Mouse (Mus musculus): ENCODE results near the gene Rhd. TPM values are rescaled to one million over a fixed set of nuclear protein-coding genes. Genes with fewer than 3 reads are reported as not detected.
"Not testable (repeated sequence)": the region's sequence is repeated elsewhere in the genome, so short reads cannot be mapped to it uniquely, and the experiment has no call there.

Gene Rhd
- total and polyA plus RNA-seq, 2 experiments from 2014 or later: 0.98 to 1.5 TPM

GRCm38 (mm10) chr4:134892096-134892495, 27.8 kb downstream of the Rhd start:
- Histone ChIP-seq H3K9ac (replicated peaks; ENCODE audit: low read length, poor library complexity, severe bottlenecking) (no peak overlapping the region), H3K27me3 (ENCODE audit: insufficient read depth, low read length) (no peaks in the 10 kb centered on the region), H3K4me3 (ENCODE audit: low read depth, low read length) (no peak overlapping the region), H3K9me3 (ENCODE audit: low read length) (no peaks in the 10 kb centered on the region), H3K36me3 (ENCODE audit: insufficient read depth, low read length) (peaks cover 7% of the 10 kb centered on the region), H3K4me1 (ENCODE audit: insufficient read depth, low read length) (no peaks in the 10 kb centered on the region), H3K4me2 (ENCODE audit: low read depth, low read length, poor library complexity, severe bottlenecking) (no peak overlapping the region), H3K27ac (ENCODE audit: low read depth, low read length) (no peak overlapping the region)
- WGBS: 85% methylated on average over 6 of the region's 6 CpGs
- no peak for TF ChIP-seq CTCF (IDR thresholded peaks at IDR 0.05)
- DNase-seq (ENCODE audit: low spot score) (no peak), ATAC-seq (ENCODE audit: low FRiP score) (no peak)

GRCm38 (mm10) chr4:134897256-134897655, 32.9 kb downstream of the Rhd start:
- no peaks in the 10 kb centered on the region for H3K27me3 ChIP-seq (ENCODE audit: insufficient read depth, low read length)
- no peak for TF ChIP-seq CTCF (IDR thresholded peaks at IDR 0.05)
- no peaks in the 10 kb centered on the region for H3K9me3 ChIP-seq (ENCODE audit: low read length)
- DNase-seq (ENCODE audit: low spot score): no peak
- no peak overlapping the region for H3K4me2 ChIP-seq (ENCODE audit: low read depth, low read length, poor library complexity, severe bottlenecking)
- WGBS: 87% methylated on average over 6 of the region's 6 CpGs
- H3K36me3 ChIP-seq (ENCODE audit: insufficient read depth, low read length): peaks cover 36% of the 10 kb centered on the region
- H3K9ac ChIP-seq (replicated peaks; ENCODE audit: low read length, poor library complexity, severe bottlenecking): no peak overlapping the region
- no peak overlapping the region for H3K27ac ChIP-seq (ENCODE audit: low read depth, low read length)
- no peak for ATAC-seq (ENCODE audit: low FRiP score)
- no peaks in the 10 kb centered on the region for H3K4me1 ChIP-seq (ENCODE audit: insufficient read depth, low read length)
- no peak overlapping the region for H3K4me3 ChIP-seq (ENCODE audit: low read depth, low read length)

GRCm38 (mm10) chr4:134901126-134901525, 36.8 kb downstream of the Rhd start:
- TF ChIP-seq CTCF (IDR thresholded peaks at IDR 0.05): no peak
- no peak overlapping the region for H3K9ac ChIP-seq (replicated peaks; ENCODE audit: low read length, poor library complexity, severe bottlenecking)
- H3K9me3 ChIP-seq (ENCODE audit: low read length): no peaks in the 10 kb centered on the region
- no peak overlapping the region for H3K4me2 ChIP-seq (ENCODE audit: low read depth, low read length, poor library complexity, severe bottlenecking)
- H3K27me3 ChIP-seq (ENCODE audit: insufficient read depth, low read length): no peaks in the 10 kb centered on the region
- no peak for ATAC-seq (ENCODE audit: low FRiP score)
- no peak for DNase-seq (ENCODE audit: low spot score)
- peaks cover 63% of the 10 kb centered on the region for H3K36me3 ChIP-seq (ENCODE audit: insufficient read depth, low read length)
- H3K4me3 ChIP-seq (ENCODE audit: low read depth, low read length): no peak overlapping the region
- 96% methylated on average over 8 of the region's 8 CpGs for WGBS
- H3K27ac ChIP-seq (ENCODE audit: low read depth, low read length): no peak overlapping the region
- no peaks in the 10 kb centered on the region for H3K4me1 ChIP-seq (ENCODE audit: insufficient read depth, low read length)

- H3K9ac ChIP-seq (replicated peaks; ENCODE audit: low read length, poor library complexity, severe bottlenecking): no peak overlapping the region
- H3K4me2 ChIP-seq (ENCODE audit: low read depth, low read length, poor library complexity, severe bottlenecking): no peak overlapping the region
- no peak for DNase-seq (ENCODE audit: low spot score)
- WGBS: 77% methylated on average over 7 of the region's 7 CpGs
- TF ChIP-seq CTCF (IDR thresholded peaks at IDR 0.05): no peak
- no peak overlapping the region for H3K27ac ChIP-seq (ENCODE audit: low read depth, low read length)
- no peaks in the 10 kb centered on the region for H3K9me3 ChIP-seq (ENCODE audit: low read length)
- H3K4me3 ChIP-seq (ENCODE audit: low read depth, low read length): no peak overlapping the region
- H3K36me3 ChIP-seq (ENCODE audit: insufficient read depth, low read length): peaks cover 69% of the 10 kb centered on the region
- no peaks in the 10 kb centered on the region for H3K4me1 ChIP-seq (ENCODE audit: insufficient read depth, low read length)
- no peaks in the 10 kb centered on the region for H3K27me3 ChIP-seq (ENCODE audit: insufficient read depth, low read length)
- no peak for ATAC-seq (ENCODE audit: low FRiP score)
These were observed 38.7 kb downstream of the Rhd start for GRCm38 (mm10) chr4:134903046-134903445.

GRCm38 (mm10) chr4:134911406-134911805, 47.1 kb downstream of the Rhd start:
- H3K9ac ChIP-seq (replicated peaks; ENCODE audit: low read length, poor library complexity, severe bottlenecking); H3K27me3 ChIP-seq (ENCODE audit: insufficient read depth, low read length); ATAC-seq (ENCODE audit: low FRiP score); H3K27ac ChIP-seq (ENCODE audit: low read depth, low read length); H3K4me1 ChIP-seq (ENCODE audit: insufficient read depth, low read length); H3K4me2 ChIP-seq (ENCODE audit: low read depth, low read length, poor library complexity, severe bottlenecking); DNase-seq (ENCODE audit: low spot score); H3K4me3 ChIP-seq (ENCODE audit: low read depth, low read length); H3K9me3 ChIP-seq (ENCODE audit: low read length): not testable (repeated sequence)
- 97% methylated on average over 6 of the region's 8 CpGs for WGBS
- peaks cover 29% of the 10 kb centered on the region for H3K36me3 ChIP-seq (ENCODE audit: insufficient read depth, low read length)

- Histone ChIP-seq H3K4me3 (ENCODE audit: low read depth, low read length) (peak overlapping the region; percentile 70; the same call in 1 of the 2 replicates), H3K4me2 (ENCODE audit: low read depth, low read length, poor library complexity, severe bottlenecking) (peak overlapping the region; percentile 62), H3K9ac (replicated peaks; ENCODE audit: low read length, poor library complexity, severe bottlenecking) (no peak overlapping the region), H3K4me1 (ENCODE audit: insufficient read depth, low read length) (no peaks in the 10 kb centered on the region), H3K9me3 (ENCODE audit: low read length) (no peaks in the 10 kb centered on the region), H3K27me3 (ENCODE audit: insufficient read depth, low read length) (no peaks in the 10 kb centered on the region), H3K36me3 (ENCODE audit: insufficient read depth, low read length) (peaks cover 12% of the 10 kb centered on the region), H3K27ac (ENCODE audit: low read depth, low read length) (0 out of 2 replicates have a peak overlapping the region, but pooled peaks have one; percentile 13)
- peak; percentile 84 for TF ChIP-seq CTCF (IDR thresholded peaks at IDR 0.05)
- peak; percentile 71 for DNase-seq (ENCODE audit: low spot score)
- no peak for ATAC-seq (ENCODE audit: low FRiP score)
- 28% methylated on average over 3 of the region's 3 CpGs for WGBS
These were observed 49.1 kb downstream of the Rhd start for GRCm38 (mm10) chr4:134913413-134913812.

All from midbrain, postnatal 0 days (tissue).